Mouse (Mus musculus): ENCODE results near the gene Rab3d.
"Not testable (repeated sequence)": the region's sequence is repeated elsewhere in the genome, so short reads cannot be mapped to it uniquely, and the experiment has no call there.

Rab3d gene

GRCm38 (mm10) chr9:21909474-21910223 lies 8.3 kb downstream of the Rab3d start:
- no peak for DNase-seq (ENCODE audit: low read depth, low spot score)

GRCm38 (mm10) chr9:21908216-21908615 lies 9.8 kb downstream of the Rab3d start:
- DNase-seq (ENCODE audit: low read depth, low spot score): no peak

- DNase-seq (ENCODE audit: low read depth, low spot score): no peak
Observed at GRCm38 (mm10) chr9:21904031-21904430, 14.0 kb downstream of the Rab3d start.

GRCm38 (mm10) chr9:21901223-21901820 lies 16.7 kb downstream of the Rab3d start:
- peak; percentile 48 for DNase-seq (ENCODE audit: low read depth, low spot score)

GRCm38 (mm10) chr9:21889229-21889628 lies 28.8 kb downstream of the Rab3d start:
- no peak for DNase-seq (ENCODE audit: low read depth, low spot score)

GRCm38 (mm10) chr9:21876601-21877000 lies 41.4 kb downstream of the Rab3d start:
- no peak for DNase-seq (ENCODE audit: low read depth, low spot score)

GRCm38 (mm10) chr9:21872204-21872603 lies 45.8 kb downstream of the Rab3d start:
- no peak for DNase-seq (ENCODE audit: low read depth, low spot score)

GRCm38 (mm10) chr9:21870879-21871524 lies 47.0 kb downstream of the Rab3d start:
- peak; percentile 28 for DNase-seq (ENCODE audit: low read depth, low spot score)

GRCm38 (mm10) chr9:21869290-21869689 lies 48.7 kb downstream of the Rab3d start:
- DNase-seq (ENCODE audit: low read depth, low spot score): not testable (repeated sequence)

GRCm38 (mm10) chr9:21867726-21868125 lies 50.3 kb downstream of the Rab3d start:
- DNase-seq (ENCODE audit: low read depth, low spot score): no peak

GRCm38 (mm10) chr9:21866641-21867040 lies 51.4 kb downstream of the Rab3d start:
- peak; percentile 32 for DNase-seq (ENCODE audit: low read depth, low spot score)

GRCm38 (mm10) chr9:21865673-21866398 lies 52.2 kb downstream of the Rab3d start:
- DNase-seq (ENCODE audit: low read depth, low spot score): no peak

- no peak for DNase-seq (ENCODE audit: low read depth, low spot score)
Observed at GRCm38 (mm10) chr9:21862181-21862580, 55.8 kb downstream of the Rab3d start.

- DNase-seq (ENCODE audit: low read depth, low spot score): not testable (repeated sequence)
Observed at GRCm38 (mm10) chr9:21860349-21860748, 57.6 kb downstream of the Rab3d start.

GRCm38 (mm10) chr9:21859606-21860005 lies 58.4 kb downstream of the Rab3d start:
- DNase-seq (ENCODE audit: low read depth, low spot score): no peak

GRCm38 (mm10) chr9:21858084-21858483 lies 59.9 kb downstream of the Rab3d start:
- no peak for DNase-seq (ENCODE audit: low read depth, low spot score)

GRCm38 (mm10) chr9:21857501-21857900 lies 60.5 kb downstream of the Rab3d start:
- DNase-seq (ENCODE audit: low read depth, low spot score): no peak

Data from skeletal muscle tissue, adult 2 months (tissue).